Mouse (Mus musculus): Measurements from ENCODE around the gene Olfr447.

Gene Olfr447

GRCm38 (mm10) chr6:42908578-42908977 lies at the start of gene Olfr447:
Gene Olfr447 (plus strand): TSS chr6:42908878.
- no peak for DNase-seq (ENCODE audit: extremely low read depth, low read depth)

- DNase-seq (ENCODE audit: extremely low read depth, low read depth): peak; percentile 31
These were observed 48.4 kb upstream of the Olfr447 start for GRCm38 (mm10) chr6:42860222-42860819.

DNA sequence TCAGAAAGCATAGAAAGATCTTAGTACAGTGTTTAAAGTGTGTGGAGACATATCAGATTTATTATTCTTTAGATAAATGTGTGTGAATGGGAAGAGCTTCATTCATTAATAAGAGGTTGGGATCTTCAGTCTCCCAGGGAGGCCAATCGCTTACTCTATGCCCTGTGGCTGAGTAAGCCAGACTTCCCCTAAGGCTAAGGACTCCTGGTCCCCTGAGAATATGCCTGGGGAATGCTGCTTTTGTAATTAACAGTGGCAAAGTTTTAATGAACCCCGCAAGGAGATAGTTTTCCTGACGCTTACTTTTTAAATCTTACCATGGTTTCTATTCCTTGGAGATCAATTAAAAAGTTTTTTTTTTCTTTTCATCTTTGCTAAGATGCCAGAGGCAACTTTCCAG lies 39.0 kb upstream of the Olfr447 start:
- no peak for DNase-seq (ENCODE audit: extremely low read depth, low read depth)

- DNase-seq (ENCODE audit: extremely low read depth, low read depth): no peak
These were observed 32.4 kb upstream of the Olfr447 start for GRCm38 (mm10) chr6:42876323-42876722.

- DNase-seq (ENCODE audit: extremely low read depth, low read depth): no peak
These were observed 18.5 kb upstream of the Olfr447 start, which contains the start of gene Olfr448 for GRCm38 (mm10) chr6:42890141-42890540. Gene Olfr448 (plus strand): TSS chr6:42890441.

- DNase-seq (ENCODE audit: extremely low read depth, low read depth): no peak
These were observed 8.3 kb upstream of the Olfr447 start for GRCm38 (mm10) chr6:42900345-42900744.

DNA sequence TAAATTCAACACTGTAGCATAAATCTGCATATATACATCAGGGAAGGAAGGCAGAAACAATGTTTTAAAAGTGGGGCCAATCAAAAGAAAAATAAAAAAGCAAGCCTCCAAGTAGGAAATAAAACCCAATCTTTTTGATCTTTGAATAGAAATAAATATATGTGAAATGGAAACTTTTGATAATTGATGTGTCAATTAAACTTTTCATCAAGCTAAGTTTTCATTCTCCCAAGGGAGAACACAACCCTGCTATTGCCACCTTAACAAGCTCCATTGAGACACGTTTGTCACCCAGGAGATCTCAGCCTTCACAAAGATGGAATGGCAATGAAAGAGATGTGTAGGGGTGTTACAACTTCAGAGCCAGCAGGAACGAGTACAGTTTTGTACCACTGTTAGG lies 12.4 kb downstream of the Olfr447 start, which contains the start of gene Olfr446:
Olfr446 (plus strand) TSS at position 301 of the 400 bp plus-strand sequence.
- DNase-seq (ENCODE audit: extremely low read depth, low read depth): no peak

DNA sequence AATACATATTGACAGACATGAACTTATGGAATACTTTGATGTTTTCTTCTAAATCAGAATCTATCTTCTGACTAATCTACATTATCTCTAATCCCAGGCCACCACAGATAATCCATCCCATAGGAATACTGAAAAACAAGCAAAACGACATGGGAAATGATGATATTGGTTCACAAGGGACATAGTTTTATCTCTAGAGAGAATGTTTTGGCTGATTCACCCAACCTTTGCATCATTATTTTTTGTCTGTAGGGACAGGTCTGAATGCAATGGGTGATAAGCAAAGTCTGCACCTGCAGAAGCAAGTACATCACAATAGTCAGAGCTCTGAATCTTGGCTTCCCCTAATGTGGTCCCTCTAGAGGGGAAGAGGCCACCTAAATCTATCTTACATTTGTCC lies 40.1 kb downstream of the Olfr447 start, which contains the start of gene Olfr444:
Olfr444 (plus strand) TSS at position 301 of the 400 bp plus-strand sequence.
- no peak for DNase-seq (ENCODE audit: extremely low read depth, low read depth)
